Mouse (Mus musculus) olfactory bulb, adult 2 months (tissue): ENCODE measurements around the gene Herpud1.

ENCODE experiments used
- CTCF ChIP-seq: fragments of 200-500 bp; IDR thresholded peaks from 2 replicates; pipeline ENCODE4 v1.5.1; 2012; ENCODE audit warnings: low read depth, mild to moderate bottlenecking, low read length, moderate library complexity; ENCODE audit not compliant: insufficient read depth
- POLR2A ChIP-seq: fragments of 200-500 bp; IDR thresholded peaks from 2 replicates; pipeline ENCODE4 v1.6.1; 2012; ENCODE audit warnings: mild to moderate bottlenecking, low read depth, low read length, moderate library complexity; ENCODE audit not compliant: insufficient read depth

DNA sequence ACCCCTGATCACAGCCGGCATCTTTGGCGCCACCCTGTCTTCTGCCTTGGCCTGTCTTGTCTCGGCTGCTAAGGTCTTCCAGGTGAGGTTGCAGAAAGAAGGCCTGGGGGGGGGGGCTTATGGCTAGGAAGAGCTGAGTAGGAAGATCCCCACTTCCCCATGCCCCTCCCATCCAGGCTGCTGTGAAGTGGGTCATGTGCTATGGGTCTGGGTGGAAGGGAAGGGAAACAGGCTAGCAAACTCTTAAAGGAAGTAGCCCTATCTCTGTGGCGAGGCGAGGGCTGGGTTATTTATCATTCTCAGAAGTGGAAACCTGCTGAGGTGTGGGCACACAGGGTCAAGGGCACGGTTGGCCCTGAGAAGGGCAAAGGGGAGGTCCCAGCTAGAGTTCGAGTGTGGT is 45.4 kb upstream of the Herpud1 start:
- TF ChIP-seq POLR2A (no peak), CTCF (no peak)
